Mouse (Mus musculus): ENCODE data around the gene Arhgef25. TPM values are rescaled to one million over a fixed set of nuclear protein-coding genes. Genes with fewer than 3 reads are reported as not detected.
"Not testable (repeated sequence)": the region's sequence is repeated elsewhere in the genome, so short reads cannot be mapped to it uniquely, and the experiment has no call there.

Arhgef25 gene
- total RNA-seq, 2 experiments from 2014 or later: 196 to 200 TPM

DNA sequence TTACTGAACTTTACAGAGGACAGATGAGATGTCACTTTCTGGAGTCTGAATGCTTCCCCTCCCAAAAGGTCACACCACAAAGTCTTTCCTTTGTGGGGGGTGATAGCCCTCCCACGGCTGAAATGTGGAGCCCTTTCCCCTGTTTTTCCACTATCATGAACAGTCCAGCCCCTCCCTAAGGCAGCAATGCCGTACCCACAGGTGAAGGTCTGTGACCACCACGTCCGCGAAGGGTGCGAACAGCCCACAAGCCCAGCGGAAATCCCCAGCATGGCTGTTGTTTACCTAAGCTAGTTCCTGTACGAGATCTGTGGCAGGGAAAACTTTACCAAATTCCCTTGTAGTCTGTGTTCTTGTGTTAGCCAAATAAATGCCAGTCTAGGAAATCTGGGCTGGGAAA is 48.4 kb downstream of the Arhgef25 start:
- DNase-seq (ENCODE audit: low spot score in 2 of 2): no peak

GRCm38 (mm10) chr10:127140971-127141370 is 48.9 kb downstream of the Arhgef25 start:
- no peak for DNase-seq (ENCODE audit: low spot score in 2 of 2)

DNA sequence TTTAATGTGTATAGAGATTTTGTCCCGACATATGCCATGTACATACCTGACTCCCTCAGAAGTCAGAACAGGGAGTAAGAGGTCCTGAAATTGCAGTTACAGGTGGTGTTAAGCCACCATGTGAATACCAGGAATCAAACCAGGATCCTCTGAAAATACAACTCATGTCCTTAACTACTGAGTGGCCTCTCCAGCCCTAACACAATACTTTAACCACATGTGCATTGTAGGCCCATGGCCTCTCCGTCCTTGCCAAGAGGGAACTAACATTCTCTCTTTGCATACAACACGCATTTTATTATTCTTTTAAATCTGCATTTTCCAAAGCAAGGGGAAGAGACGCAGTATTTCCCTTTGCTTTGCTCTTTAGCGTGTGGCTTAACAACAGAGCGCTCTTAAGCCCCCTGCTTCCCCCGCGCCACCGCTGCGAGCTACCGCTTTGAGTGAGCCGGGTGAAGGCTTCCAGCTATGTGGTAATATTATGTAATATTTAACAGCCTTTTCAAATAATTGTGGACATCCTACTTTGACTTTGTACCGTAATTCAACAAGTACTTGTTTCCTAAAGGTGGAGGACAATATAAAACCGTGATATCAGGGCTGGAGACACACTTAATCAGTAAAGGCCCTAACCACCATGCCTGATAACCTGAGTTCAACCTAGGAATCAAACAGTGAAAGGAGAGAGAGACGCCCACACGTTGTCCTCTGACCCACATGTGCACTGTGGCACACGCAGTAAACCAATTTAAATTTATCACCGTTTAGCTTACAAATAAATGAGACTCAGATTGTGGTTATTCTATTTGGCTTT is 51.3 kb downstream of the Arhgef25 start:
- DNase-seq (ENCODE audit: low spot score in 2 of 2): no peak

- no peak for DNase-seq (ENCODE audit: low spot score in 2 of 2)
Measured at GRCm38 (mm10) chr10:127137896-127138295, 52.0 kb downstream of the Arhgef25 start.

GRCm38 (mm10) chr10:127136510-127136909 is 53.4 kb downstream of the Arhgef25 start:
- no peak for DNase-seq (ENCODE audit: low spot score in 2 of 2)

DNA sequence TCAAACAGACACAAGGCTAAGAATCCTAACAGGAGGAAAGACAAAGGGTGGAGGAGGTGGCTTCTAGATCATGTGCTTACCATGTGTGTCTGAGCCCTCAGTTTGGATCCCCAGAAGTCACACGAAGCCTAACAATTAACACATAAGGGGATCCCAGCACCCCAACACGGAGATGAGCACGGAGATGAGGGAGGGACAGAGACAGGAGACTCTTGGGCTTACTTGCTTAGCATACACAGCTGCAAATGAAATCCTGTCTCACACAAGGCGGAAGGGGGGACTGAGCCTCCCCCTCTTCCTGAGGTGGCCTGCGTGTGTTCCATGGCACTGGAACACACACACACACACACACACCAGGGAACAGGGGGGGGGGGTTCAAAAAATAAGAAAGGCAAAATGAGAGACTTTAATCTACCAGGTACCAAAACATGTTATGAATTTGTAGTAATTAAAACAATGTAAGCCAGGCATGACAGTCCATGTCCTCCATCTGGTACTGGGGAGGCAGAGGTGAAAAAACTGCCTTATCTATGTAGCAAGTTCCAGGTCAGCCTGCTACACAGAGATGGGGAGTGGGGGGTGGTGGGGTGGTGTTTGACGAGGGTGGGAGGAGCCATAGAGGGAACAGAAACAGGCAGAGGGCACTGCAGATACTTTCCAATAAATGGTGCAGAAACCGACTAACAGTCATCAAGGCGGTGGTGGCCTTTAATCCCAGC is 54.6 kb downstream of the Arhgef25 start:
- DNase-seq (ENCODE audit: low spot score in 2 of 2): no peak

- DNase-seq (ENCODE audit: low spot score in 2 of 2): not testable (repeated sequence)
Measured at GRCm38 (mm10) chr10:127134394-127135035, 55.4 kb downstream of the Arhgef25 start.

Other genes with a start within 250 kb of the Arhgef25 start
- 10 to 100 TPM; 90.7 to 93.6 TPM for gene Ctdsp2, start 211.4 kb downstream of the Arhgef25 start, total RNA-seq (2021)
- under 1 TPM; 0.48 to 0.62 TPM for gene Avil, start 189.4 kb downstream of the Arhgef25 start, total RNA-seq (2021)
- gene Tsfm, start 159.2 kb downstream of the Arhgef25 start, total RNA-seq (2021): 10 to 100 TPM; 27.4 to 31.9 TPM
- gene Mettl1, start 148.7 kb downstream of the Arhgef25 start, total RNA-seq (2021): 10 to 100 TPM; 10.2 to 10.9 TPM
- under 1 TPM; 0.36 to 0.41 TPM for gene Eef1akmt3, start 148.6 kb downstream of the Arhgef25 start, total RNA-seq (2021)
- gene Cyp27b1, start 141.8 kb downstream of the Arhgef25 start, total RNA-seq (2021): 1 to 10 TPM in 1 of 2 experiments, under 1 TPM in 1; 0.74 to 1.0 TPM
- 10 to 100 TPM; 31.8 to 34.9 TPM for gene March9, start 129.9 kb downstream of the Arhgef25 start, total RNA-seq (2021)
- gene Cdk4, start 126.5 kb downstream of the Arhgef25 start, total RNA-seq (2021): 100 to 1,000 TPM; 120 to 123 TPM
- gene Tspan31, start 119.8 kb downstream of the Arhgef25 start, total RNA-seq (2021): 10 to 100 TPM; 62.7 to 65.4 TPM
- 100 to 1,000 TPM; 719 to 736 TPM for gene Agap2, start 114.8 kb downstream of the Arhgef25 start, total RNA-seq (2021)
- 100 to 1,000 TPM; 100 to 103 TPM for gene Os9, start 69.0 kb downstream of the Arhgef25 start, total RNA-seq (2021)
- 100 to 1,000 TPM; 108 to 110 TPM for gene B4galnt1, start 24.9 kb downstream of the Arhgef25 start, total RNA-seq (2021)
- 1 to 10 TPM; 4.6 to 5.9 TPM for gene Slc26a10, start 9.4 kb downstream of the Arhgef25 start, total RNA-seq (2021)
- gene Dtx3, start 5.6 kb upstream of the Arhgef25 start, total RNA-seq (2021): 100 to 1,000 TPM; 200 to 207 TPM
- gene Pip4k2c, start 21.5 kb upstream of the Arhgef25 start, total RNA-seq (2021): 10 to 100 TPM; 65.7 to 69.2 TPM
- gene Kif5a, start 73.3 kb upstream of the Arhgef25 start, total RNA-seq (2021): 100 to 1,000 TPM; 413 to 455 TPM
- 100 to 1,000 TPM; 298 to 304 TPM for gene Dctn2, start 76.3 kb upstream of the Arhgef25 start, total RNA-seq (2021)
- gene Mbd6, start 98.9 kb upstream of the Arhgef25 start, total RNA-seq (2021): 10 to 100 TPM; 46.0 to 53.3 TPM
- gene Mars, start 121.7 kb upstream of the Arhgef25 start, total RNA-seq (2021): 10 to 100 TPM; 56.3 to 59.4 TPM
- gene Arhgap9, start 131.9 kb upstream of the Arhgef25 start, total RNA-seq (2021): 1 to 10 TPM in 1 of 2 experiments, under 1 TPM in 1; 0.99 to 1.1 TPM
- 1 to 10 TPM; 2.0 to 3.3 TPM for gene Gli1, start 151.9 kb upstream of the Arhgef25 start, total RNA-seq (2021)
- gene Inhbe, start 164.3 kb upstream of the Arhgef25 start, total RNA-seq (2021): under 1 TPM in 1 of 2 experiments, not detected in 1; 0.07 TPM
- not detected for gene Inhbc, start 180.3 kb upstream of the Arhgef25 start, total RNA-seq (2021)
- 100 to 1,000 TPM; 161 to 186 TPM for gene R3hdm2, start 190.2 kb upstream of the Arhgef25 start, total RNA-seq (2021)